Mouse (Mus musculus): Measurements from ENCODE around the gene Kctd17. TPM values are rescaled to one million over a fixed set of nuclear protein-coding genes. Genes with fewer than 3 reads are reported as not detected.
A peak's percentile ranks its signal among the peaks of the same experiment; 100 is the strongest.

The Kctd17 gene
- total RNA-seq, 2 experiments from 2014 or later: 257 to 260 TPM

DNA sequence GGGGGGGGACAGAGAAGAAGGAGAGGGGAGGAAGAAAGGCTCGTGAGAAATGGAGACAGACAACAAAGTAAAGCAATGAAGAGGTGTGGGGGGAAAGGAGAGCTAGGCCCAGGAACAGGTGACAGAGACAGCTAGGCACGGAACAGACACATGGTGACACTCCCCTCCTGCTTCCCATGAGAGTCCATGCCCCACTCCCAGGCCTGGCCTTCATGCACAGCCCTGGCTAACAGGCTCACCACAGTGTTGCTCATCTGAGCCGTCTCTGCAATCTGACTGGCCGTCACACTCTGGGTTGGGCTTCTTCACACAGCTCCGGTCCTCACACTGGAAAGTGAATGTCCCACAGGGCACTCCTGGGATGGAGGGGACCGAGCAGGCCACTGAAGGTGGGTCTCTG, 15.5 kb downstream of the Kctd17 start:
- DNase-seq (ENCODE audit: extremely low spot score in 1 of 2, low spot score in 1 of 2): no peak

DNA sequence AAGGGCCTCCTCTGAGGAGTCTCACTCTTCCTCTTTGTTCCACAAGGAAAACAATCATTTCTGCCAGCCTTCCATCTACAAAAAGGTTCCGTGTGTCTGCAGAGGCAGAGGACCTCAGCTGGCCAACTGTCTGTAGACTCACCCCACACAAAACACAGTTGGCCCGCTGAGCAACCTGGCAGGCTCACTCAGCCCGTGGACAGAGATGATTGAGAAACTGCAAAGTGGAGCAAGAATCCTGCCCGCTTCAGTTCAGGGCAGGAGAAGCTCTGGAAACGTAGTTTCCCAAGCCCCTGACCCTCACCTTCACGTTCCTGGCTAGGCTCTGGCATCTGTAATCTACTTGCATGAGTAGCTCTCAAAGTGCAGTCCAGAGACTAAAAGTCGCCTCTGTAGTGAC, 18.8 kb downstream of the Kctd17 start:
- no peak for DNase-seq (ENCODE audit: extremely low spot score in 1 of 2, low spot score in 1 of 2)

DNA sequence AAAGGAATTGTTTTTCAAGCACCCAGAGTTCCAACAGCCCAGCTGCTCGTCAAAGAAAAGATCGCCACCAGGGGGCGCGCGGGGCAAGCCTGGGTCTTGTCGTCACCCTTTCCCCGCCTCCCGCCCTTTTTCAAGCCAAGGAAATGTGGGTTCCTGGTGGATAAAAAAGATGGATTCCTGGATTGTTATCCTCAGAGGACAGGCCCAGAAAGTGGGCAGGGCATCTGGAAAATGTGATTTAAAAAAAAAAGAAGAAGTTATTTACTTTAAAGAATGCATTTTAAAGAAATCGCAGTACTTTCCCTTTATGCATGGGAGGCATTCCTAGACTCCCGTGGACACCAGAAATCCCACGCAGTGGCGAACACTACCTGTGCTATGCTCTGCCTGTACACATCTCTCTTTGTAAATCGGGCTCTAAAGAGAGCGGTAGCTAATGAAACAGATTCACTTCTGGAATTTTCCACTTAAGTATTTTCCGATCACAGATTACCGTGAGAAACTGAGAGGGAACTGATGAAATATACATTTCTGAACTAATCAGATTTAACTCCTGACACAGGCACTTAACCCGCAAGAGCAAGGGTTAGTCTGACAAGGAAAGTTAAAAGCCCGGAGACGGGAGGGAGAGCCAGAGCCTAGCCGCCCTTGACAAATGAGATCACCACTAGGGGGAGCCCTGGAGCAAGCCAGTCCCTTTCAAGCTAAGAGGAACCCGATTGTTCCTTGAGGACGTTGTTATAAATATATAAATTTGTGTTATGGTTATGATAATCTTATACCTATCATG, 19.6 kb downstream of the Kctd17 start:
- peak; percentile 97 to 100 for DNase-seq (ENCODE audit: extremely low spot score in 1 of 2, low spot score in 1 of 2)

DNA sequence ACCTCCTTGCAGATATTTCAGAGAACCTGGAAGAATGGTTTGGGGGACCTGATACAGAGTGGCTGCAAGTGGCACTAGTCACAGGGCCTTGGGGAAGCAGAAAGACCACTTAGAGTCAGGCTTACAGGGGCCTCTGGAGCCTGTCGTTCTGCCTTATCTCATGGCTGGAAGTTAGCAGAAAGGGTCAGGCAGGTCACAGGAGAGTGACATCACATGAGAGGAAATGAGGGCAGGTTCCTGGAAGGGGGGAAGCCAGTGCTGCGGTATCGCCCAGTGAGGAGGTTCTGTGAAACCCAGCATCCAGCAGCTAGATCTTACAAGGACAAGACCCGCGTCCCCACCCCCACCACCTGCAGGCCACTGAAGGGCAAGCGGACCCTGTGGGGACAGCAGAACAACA, 20.8 kb downstream of the Kctd17 start:
- DNase-seq (ENCODE audit: extremely low spot score in 1 of 2, low spot score in 1 of 2): no peak

DNA sequence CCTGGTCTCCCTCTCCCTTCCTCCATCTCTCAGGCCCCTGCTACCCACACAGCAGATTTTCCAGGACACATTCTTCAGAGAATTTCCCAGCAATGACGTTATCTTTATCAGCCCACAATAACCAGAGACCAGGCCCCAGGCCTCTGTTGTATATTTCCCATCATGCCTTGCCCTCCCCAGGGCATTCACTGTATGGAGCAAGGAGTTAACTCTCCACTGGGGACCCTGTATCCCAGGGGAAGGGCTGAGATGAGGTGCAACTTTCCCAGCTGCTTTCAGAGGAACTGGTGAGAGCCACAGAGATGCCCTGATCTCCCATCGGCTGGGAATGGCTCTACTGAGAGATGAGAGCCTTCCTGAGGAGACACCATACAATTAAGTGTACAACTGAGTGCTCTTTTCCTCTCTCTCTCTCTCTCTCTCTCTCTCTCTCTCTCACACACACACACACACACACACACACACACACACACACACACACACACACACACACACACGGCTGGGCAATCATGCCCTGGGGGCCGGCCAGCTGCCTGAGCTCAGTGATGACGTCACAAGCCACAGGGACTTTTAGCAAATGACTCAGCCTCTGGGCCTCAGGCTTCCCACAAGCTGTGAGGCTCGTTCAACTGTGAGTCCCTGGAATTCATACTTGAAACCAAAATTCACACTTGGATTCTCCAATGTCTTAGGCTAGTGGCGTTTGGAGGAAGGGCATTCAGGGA, 21.5 kb downstream of the Kctd17 start:
- DNase-seq (ENCODE audit: extremely low spot score in 1 of 2, low spot score in 1 of 2): no peak

DNA sequence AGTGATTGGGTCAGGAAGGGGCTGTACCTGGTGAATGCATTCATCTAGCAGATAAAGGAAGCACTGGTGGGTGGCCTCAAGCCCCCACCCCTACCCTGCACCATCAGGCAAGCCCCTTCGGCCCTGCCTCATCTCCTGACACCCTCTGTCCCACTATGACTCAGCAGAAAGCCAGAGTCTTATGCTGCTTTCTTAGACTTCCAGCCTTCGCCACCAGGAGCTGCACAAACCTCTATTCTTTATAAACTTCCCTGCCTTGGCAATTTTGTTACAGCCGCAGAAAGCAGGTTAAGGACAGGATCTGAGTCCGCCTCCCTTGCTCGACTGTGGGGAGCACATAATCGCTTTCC, 22.0 kb downstream of the Kctd17 start:
- DNase-seq (ENCODE audit: extremely low spot score in 1 of 2, low spot score in 1 of 2): no peak

DNA sequence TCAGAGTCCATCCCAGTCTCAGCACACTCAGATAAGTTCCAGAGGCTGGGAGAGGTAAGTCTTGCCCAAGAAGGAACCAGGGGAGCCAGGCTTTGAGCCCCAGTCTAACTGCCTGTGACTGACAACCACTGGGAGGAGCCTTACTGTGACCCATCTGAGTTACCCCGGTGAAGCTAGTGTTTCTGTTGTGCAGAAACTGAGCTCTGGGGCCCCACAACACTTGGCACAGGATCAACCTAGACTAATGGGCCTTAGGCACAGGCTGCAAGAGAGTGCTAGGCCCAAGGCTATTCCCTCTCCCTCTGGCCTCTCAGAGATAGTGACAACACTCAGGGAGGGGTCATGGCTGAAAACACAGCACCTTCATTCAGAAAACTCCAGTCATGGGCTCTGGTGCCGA, 22.8 kb downstream of the Kctd17 start:
- no peak for DNase-seq (ENCODE audit: extremely low spot score in 1 of 2, low spot score in 1 of 2)

DNA sequence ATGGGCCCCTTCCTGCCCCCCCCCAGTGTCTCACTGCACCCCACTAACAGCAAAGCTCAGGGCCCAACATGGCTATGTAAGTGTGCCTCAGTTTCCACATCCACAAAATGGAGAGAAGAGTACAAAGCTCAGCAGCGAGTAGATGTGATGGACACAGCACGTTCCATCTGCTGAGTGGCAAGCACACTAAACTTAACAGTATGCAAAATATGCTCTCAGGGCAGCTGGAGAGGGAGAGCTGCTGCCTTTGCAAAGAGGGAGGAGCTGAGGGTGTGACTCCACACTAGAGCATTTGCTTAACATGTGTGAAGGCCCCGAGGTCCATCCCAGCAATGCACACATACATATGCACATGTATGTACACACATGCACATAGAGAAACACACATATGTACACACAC, 24.6 kb downstream of the Kctd17 start:
- DNase-seq (ENCODE audit: extremely low spot score in 1 of 2, low spot score in 1 of 2): no peak

DNA sequence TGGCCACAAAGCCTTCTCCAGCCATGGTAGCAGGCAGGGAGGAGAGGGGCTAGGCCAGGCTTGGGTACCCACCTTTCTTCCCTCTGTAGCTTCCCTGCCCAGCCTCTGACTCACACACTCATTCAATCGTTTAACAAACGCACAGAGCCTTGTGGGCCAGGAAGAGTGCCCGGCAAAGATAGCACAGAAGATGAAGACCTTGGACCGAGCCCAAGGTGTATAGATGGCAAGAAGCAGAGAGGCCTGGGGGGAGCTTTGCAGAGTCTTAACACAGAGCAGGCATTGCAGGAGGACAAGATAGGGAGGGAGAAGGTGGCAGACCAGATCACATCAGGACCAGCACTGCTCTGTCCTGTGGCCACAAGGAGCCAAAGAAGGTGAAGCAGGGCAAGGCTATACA, 26.8 kb downstream of the Kctd17 start:
- no peak for DNase-seq (ENCODE audit: extremely low spot score in 1 of 2, low spot score in 1 of 2)

DNA sequence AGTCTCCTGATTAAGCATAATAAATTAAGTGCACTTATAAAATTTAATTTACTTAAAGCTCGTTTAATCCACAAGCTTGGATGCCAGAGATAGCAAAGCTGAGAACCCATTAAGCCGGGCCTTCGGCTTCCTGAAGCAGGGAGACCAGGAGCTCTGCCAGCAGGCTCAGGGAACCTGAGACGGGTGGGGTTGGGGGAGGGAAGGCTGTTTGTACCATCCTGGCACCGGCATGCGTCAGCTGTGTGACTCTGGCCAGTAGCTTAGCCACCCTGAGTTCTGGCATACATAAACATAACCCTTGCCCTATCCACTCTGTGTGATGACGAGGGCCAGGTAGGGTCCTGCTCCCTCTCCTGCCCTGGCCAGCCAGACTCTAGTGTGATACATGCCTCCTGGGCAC, 27.7 kb downstream of the Kctd17 start:
- DNase-seq (ENCODE audit: extremely low spot score in 1 of 2, low spot score in 1 of 2): no peak

DNA sequence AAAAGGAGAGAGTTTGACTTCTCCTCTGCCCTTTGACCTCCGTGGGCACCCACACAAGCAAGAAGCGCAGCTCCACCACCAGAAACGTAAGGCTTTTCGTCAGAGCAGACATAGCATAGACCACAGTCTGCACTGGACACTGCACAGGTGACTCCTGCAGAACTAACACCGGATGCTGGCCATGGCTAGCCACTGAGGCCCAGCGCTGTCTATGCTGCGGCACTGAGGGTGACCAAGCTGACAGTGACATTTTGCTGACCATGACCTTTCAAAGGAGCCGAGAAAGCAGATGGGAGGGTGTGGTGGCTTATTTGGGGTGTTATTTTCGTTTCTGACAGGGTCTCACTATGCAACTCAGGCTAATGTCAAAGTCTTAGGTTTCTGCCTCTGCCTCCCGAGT, 28.8 kb downstream of the Kctd17 start:
- DNase-seq (ENCODE audit: extremely low spot score in 1 of 2, low spot score in 1 of 2): no peak

DNA sequence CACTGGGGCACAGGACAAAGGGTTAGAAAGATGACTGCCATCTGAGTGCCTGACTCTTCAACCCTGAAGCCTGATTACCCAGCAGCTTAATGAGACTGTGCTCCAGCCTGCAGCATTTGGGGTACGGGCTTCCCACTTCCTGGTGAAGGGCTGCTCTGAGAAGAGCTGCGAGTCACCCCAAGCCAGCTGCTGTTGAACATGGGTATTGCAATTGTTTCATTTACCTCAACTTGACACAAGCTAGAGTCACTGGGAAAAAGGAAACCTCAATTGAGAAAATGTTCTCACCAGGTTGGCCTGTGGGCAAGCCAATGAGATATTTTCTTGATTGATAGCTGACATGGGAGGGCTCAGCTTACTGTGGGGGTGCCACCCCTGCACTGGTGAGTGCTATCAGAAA, 34.6 kb downstream of the Kctd17 start:
- DNase-seq (ENCODE audit: extremely low spot score in 1 of 2, low spot score in 1 of 2): no peak

DNA sequence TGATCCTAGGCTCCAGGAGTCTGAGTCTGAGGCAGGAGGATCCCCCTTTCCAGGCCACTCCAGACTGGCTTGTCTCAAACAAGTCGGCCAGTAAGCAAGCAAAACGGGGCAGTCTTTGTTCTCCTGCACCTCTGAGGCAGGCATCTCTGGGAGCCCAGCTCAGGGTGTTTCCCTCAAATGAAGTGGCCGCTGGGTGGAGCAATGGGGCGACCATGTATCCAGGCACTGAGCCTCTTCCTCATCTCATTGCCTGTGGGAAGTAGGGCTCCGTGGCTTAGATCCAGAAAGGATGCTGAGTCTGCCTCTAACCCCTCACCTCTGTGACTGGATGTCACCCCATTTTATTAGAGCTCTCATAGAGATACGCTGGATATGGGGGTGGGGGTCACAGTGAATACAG, 38.4 kb downstream of the Kctd17 start:
- no peak for DNase-seq (ENCODE audit: extremely low spot score in 1 of 2, low spot score in 1 of 2)

DNA sequence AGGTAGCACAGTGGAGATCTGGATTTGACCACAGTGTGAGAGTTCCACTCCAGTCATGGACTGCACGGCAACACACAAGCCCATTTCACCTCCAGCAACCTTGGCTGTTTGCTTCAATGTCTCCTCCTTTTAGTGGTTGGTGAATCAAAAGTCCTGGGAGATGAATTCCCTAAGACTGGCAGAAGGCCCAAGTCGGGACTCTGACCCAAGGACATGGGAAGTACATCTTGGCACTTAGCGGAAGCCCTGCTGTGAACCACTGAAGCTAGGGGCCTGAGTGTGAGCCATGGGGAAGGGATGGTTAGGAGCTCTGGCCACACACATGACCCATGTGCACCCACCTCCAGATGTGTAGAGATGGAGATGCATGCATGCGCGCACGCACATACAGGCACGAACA, 39.2 kb downstream of the Kctd17 start:
- DNase-seq (ENCODE audit: extremely low spot score in 1 of 2, low spot score in 1 of 2): no peak

DNA sequence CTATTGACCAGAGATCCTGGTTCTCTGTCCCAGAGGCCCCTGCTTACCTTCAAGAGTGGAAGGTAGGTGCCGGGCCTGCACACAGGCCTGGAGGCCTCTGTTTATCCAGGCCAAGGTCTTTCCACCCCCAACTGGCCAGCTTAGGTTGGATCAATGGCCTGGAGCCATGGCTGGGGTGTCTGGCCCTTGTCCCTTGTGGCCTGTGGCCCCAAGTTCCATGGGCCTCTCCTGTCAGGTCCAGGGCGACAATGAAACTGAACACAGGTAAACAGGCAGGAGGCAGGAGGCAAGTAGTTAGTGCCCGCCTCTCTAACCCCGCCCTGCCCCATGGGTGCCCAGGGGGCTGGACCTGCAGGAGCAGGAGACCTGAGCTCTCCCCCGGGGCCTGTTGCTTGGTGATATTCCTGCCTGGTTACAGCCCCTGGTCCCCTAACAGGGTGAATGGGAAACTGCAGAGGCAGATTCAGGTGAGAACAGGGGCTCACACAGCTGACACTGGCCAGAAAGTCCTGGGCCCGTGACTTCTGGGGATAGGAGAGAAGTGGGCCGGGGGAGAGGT, 40.1 kb downstream of the Kctd17 start, which contains the start of gene Tmprss6:
Gene Tmprss6 (minus strand): TSS at position 256 of the 559 bp plus-strand sequence.
- no peak for DNase-seq (ENCODE audit: extremely low spot score in 1 of 2, low spot score in 1 of 2)

DNA sequence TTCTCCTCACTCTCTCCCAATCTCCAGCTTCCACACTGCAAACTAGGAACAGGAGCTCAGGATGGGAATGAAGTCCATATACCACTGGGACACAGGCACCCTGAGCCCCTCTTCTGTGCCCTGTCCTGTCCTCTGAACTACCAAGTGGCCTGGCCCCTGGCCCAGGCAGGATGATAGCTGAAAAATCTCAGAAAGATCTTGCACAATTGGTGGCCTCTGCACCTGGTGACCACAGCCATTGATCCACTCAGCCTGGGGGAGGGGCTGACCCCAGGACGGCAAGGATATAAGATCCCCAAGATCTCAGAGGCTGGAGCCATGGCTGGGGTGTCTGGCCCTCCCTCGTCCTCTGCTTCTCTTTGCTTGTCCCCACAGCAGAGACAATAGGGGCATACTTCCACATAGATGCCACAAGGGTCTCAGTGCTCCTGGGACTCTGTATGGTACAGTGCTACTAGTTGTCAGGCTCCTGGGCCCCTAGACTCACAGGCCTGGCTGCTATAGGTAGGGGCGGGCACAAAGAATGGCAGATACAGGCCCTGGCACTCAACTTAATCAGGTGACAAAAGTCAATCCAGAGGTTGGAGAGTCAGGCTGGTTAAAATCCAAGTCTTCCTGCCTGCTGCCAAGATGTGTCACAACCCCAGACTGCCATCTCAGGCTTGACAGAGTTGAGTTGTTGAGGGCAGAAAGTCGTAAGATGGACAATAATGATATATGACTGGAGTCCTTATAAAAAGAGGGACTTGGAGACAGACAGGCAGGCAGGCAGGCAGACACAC, 42.3 kb downstream of the Kctd17 start:
- no peak for DNase-seq (ENCODE audit: extremely low spot score in 1 of 2, low spot score in 1 of 2)

DNA sequence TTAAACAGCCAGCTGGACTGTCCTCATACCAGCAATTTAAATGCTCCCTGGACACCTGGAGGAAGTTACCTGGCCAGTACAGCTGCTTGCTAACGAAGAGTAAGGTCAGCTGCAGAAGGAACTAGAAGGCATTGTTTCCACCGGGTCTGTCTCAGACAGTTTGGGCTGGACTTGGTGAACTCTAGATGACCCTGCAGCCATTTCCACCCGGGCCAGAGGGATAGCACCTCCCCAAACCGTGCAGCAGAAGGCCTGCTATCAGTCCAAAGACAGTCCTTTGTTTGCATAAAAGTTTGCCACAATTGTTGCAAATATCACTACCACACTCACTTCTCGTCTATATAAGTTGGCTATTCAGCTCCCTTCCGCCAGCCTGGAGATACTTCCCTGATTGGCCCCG, 43.5 kb downstream of the Kctd17 start:
- no peak for DNase-seq (ENCODE audit: extremely low spot score in 1 of 2, low spot score in 1 of 2)

DNA sequence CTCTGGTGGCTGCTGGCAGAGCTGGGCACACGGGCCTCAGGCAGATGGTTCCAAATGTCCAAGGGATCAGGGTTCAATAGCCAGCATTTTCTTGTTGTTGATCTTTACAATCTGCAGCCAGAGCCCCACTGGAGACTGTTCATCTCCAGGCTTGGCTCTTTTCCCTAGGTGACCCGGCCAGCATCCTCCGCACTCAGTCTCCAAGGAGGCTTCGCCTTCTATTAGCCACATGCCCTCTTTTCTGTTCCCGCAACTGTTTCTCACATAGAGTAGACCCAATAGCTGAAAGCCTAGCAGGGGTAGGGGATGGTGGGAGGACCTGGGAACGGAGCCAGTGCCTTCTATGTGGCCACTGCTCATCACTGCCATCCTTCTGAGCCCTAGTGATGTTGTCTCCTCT, 45.1 kb downstream of the Kctd17 start:
- no peak for DNase-seq (ENCODE audit: extremely low spot score in 1 of 2, low spot score in 1 of 2)

DNA sequence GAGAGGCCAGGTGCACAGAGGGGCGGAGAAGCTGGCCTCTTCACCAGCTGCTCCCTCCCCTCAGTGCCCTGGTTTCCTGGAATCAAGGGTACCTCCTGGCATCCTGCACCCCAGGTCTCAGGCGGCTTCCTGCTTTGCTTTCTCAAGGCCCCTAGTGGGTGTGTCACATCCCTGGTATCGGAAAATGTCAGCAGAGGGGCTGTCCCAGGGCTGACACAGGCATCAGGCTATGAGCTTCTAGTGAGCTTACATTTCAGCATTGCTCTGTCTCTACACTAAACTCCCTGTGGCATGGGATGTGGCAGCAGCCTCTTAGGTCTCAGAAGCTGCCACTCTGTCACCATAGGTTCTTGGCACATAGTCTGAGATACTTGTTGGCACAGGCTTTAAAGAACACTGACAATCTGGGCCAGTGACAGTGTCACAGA, 47.3 kb downstream of the Kctd17 start:
- no peak for DNase-seq (ENCODE audit: extremely low spot score in 1 of 2, low spot score in 1 of 2)

DNA sequence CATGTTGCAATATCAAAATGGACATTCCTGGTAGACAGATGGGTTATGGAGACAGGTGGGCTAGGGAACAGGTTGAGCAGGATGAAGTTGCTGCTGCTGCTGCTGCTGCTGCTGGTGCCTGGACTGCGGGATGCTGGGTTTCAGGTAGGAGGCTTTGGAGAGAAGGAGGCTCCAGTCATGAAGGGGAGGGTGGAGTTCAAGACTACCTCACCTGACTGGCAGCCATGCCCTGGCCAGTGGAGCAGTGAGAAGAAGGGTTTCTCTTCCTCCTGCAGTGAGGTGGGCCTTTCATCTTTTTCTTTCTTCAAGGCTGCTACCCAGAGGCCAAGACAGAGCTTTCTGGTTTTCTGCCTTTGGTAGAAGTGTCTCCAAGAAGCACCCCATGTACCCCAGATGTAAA, 48.5 kb downstream of the Kctd17 start:
- DNase-seq (ENCODE audit: extremely low spot score in 1 of 2, low spot score in 1 of 2): no peak

DNA sequence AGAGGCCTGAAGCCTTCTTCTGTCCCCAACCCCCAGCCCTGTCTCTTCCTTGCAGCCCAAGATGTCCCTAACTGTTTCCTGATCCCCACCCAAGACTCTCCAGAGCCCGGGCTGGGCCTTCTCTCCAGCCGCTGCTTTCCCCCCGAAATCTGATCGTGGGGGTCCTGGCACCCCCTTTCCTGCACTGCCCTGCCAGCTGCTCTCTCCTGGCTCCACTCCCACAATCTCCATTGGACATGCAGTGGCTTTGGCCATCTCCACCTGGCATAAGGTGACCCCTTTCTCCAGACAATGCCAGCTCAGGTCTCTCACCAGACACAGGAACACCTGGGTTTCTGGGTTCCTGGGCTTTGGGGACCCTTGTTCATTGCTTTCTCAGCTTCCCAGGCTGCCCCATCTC, 49.7 kb downstream of the Kctd17 start:
- no peak for DNase-seq (ENCODE audit: extremely low spot score in 1 of 2, low spot score in 1 of 2)

Data from layer of hippocampus, postnatal 25 days (tissue).